Mouse (Mus musculus) lung, postnatal 0 days (tissue): ENCODE data around the gene Cbx3.

ENCODE experiments used
- CTCF ChIP-seq: IDR thresholded peaks from 2 replicates; pipeline ENCODE4 v1.5.1; 2016; ENCODE audit warnings: antibody characterized with exemption, mild to moderate bottlenecking
- EP300 ChIP-seq: IDR thresholded peaks from 2 replicates; pipeline ENCODE4 v1.6.1; 2016; ENCODE audit warnings: antibody characterized with exemption, mild to moderate bottlenecking, control low read depth

- no peak for TF ChIP-seq EP300
- TF ChIP-seq CTCF = no peak
These were observed 14.0 kb upstream of the Cbx3 start for GRCm38 (mm10) chr6:51456198-51456597.
